In genomic region chr10:117225094-117225493, GRCm38 (mm10) we compare ENCODE assay signal across 8 mouse cellular contexts. TPM values are rescaled to one million over a fixed set of nuclear protein-coding genes. Genes with fewer than 3 reads are reported as not detected.
DNase-seq lines count a peak whose midpoint lies in the region; ATAC-seq lines count a peak whose summit lies in the region.

No protein-coding gene starts in this region.

- ATAC-seq in granulocyte monocyte progenitor cell, adult 5-6 weeks (replicated peaks; ENCODE audit: poor library complexity, severe bottlenecking), result peak; percentile 41
- ATAC-seq in liver, embryonic 13.5 days (ENCODE audit: low read depth), result no peak

- WGBS in heart, embryonic 10.5 days, result 52% methylated on average over 8 of the region's 8 CpGs
- 38% methylated on average over 8 of the region's 8 CpGs for WGBS in liver, embryonic 13.5 days (ENCODE audit: insufficient replicate concordance)

- peak overlapping the region; percentile 100 for H3K27ac ChIP-seq in heart, embryonic 10.5 days
- H3K27ac ChIP-seq in liver, embryonic 13.5 days, result peak overlapping the region; percentile 95

- no peaks in the 10 kb centered on the region for H3K9me3 ChIP-seq in heart, embryonic 10.5 days
- no peaks in the 10 kb centered on the region for H3K9me3 ChIP-seq in liver, embryonic 13.5 days (replicated peaks)

- H3K36me3 ChIP-seq in heart, embryonic 10.5 days, result peaks cover 28% of the 10 kb centered on the region
- H3K36me3 ChIP-seq in liver, embryonic 13.5 days, result peaks cover 29% of the 10 kb centered on the region

- peak overlapping the region; percentile 91 for H3K4me3 ChIP-seq in heart, embryonic 10.5 days
- H3K4me3 ChIP-seq in liver, embryonic 13.5 days (replicated peaks), result peak overlapping the region; percentile 81

- H3K4me2 ChIP-seq in liver, embryonic 13.5 days, result peak overlapping the region; percentile 89

- H3K9ac ChIP-seq in liver, embryonic 13.5 days, result peak overlapping the region; percentile 92

- peaks cover 4% of the 10 kb centered on the region for H3K27me3 ChIP-seq in heart, embryonic 10.5 days (ENCODE audit: insufficient read depth, poor library complexity, severe bottlenecking)
- H3K27me3 ChIP-seq in liver, embryonic 13.5 days, result no peaks in the 10 kb centered on the region

- DNase-seq in heart, embryonic 10.5 days (ENCODE audit: low spot score), result peak; percentile 73
- DNase-seq in heart, adult 8-10 months (ENCODE audit: low spot score), result no peak
- peak; percentile 26 for DNase-seq in MEL-GATA-1-ER (ENCODE audit: extremely low read depth, low read depth)
- no peak for DNase-seq in liver, embryonic 13.5 days
- no peak for DNase-seq in retina, embryonic 14.5 days (ENCODE audit: low spot score)
- no peak for DNase-seq in adrenal gland, postnatal 14 days
- no peak for DNase-seq in layer of hippocampus, postnatal 10 days (ENCODE audit: low spot score in 2 of 2)

- H3K4me1 ChIP-seq in heart, embryonic 10.5 days, result peaks cover 20% of the 10 kb centered on the region
- peaks cover 28% of the 10 kb centered on the region for H3K4me1 ChIP-seq in liver, embryonic 13.5 days (replicated peaks)

RNA-seq across cellular contexts. Expression of gene Yeats4, which starts 0.8 kb away (rescaled TPM):
- polyA plus RNA-seq in heart, embryonic 10.5 days (2016; fragmentation: Nextera tagmentation; extraction: Ambion mirVana), result 63.4 and 76.6 TPM in 2 replicates
- total RNA-seq in heart, adult 8-10 months (2022), result 10 to 100 TPM; 25.6 to 32.7 (median 26.6) TPM
- total RNA-seq in granulocyte monocyte progenitor cell, adult 5-6 weeks (2014; fragmentation: Nextera tagmentation), result 54.8 and 84.5 TPM in 2 replicates
- 94.3 and 101 TPM in 2 replicates for total RNA-seq in granulocyte monocyte progenitor cell, adult 5-6 weeks (2017)
- 49.2 and 56.2 TPM in 2 replicates for polyA plus RNA-seq in liver, embryonic 13.5 days (2015; fragmentation: Nextera tagmentation; extraction: Ambion mirVana)
- total RNA-seq in adrenal gland, postnatal 14 days (2021), result 44.3 and 44.6 TPM in 2 replicates
- total RNA-seq in layer of hippocampus, postnatal 10 days (2021), result 10 to 100 TPM; 50.6 to 57.3 TPM

RNA-seq across cellular contexts. Expression of gene 9530003J23Rik, which starts 13.4 kb away (rescaled TPM):
- not detected in 2 replicates for polyA plus RNA-seq in heart, embryonic 10.5 days (2016; fragmentation: Nextera tagmentation; extraction: Ambion mirVana)
- total RNA-seq in heart, adult 8-10 months (2022), result not detected
- not detected in 2 replicates for total RNA-seq in granulocyte monocyte progenitor cell, adult 5-6 weeks (2014; fragmentation: Nextera tagmentation)
- total RNA-seq in granulocyte monocyte progenitor cell, adult 5-6 weeks (2017), result not detected in 2 replicates
- polyA plus RNA-seq in liver, embryonic 13.5 days (2015; fragmentation: Nextera tagmentation; extraction: Ambion mirVana), result not detected in 2 replicates
- not detected in 2 replicates for total RNA-seq in adrenal gland, postnatal 14 days (2021)
- not detected for total RNA-seq in layer of hippocampus, postnatal 10 days (2021)

RNA-seq across cellular contexts. Expression of gene Lyz2, which starts 57.0 kb away (rescaled TPM):
- 26.2 and 60.7 TPM in 2 replicates for polyA plus RNA-seq in heart, embryonic 10.5 days (2016; fragmentation: Nextera tagmentation; extraction: Ambion mirVana)
- 100 to 1,000 TPM in 2 of 4 experiments, 10 to 100 TPM in 2; 93.6 to 253 (median 102) TPM for total RNA-seq in heart, adult 8-10 months (2022)
- 190 and 288 TPM in 2 replicates for total RNA-seq in granulocyte monocyte progenitor cell, adult 5-6 weeks (2014; fragmentation: Nextera tagmentation)
- 714 and 744 TPM in 2 replicates for total RNA-seq in granulocyte monocyte progenitor cell, adult 5-6 weeks (2017)
- 150 and 159 TPM in 2 replicates for polyA plus RNA-seq in liver, embryonic 13.5 days (2015; fragmentation: Nextera tagmentation; extraction: Ambion mirVana)
- 66.2 and 195 TPM in 2 replicates for total RNA-seq in adrenal gland, postnatal 14 days (2021)
- 1 to 10 TPM; 6.4 to 7.6 TPM for total RNA-seq in layer of hippocampus, postnatal 10 days (2021)

Comparison
In these comparisons a context has a peak if more than half of its experiments do, and no peak if none do; other contexts are left out.
1. DNase-seq: peak in heart, embryonic 10.5 days (single experiment) and MEL-GATA-1-ER (single experiment); none in heart, adult 8-10 months (single experiment), liver, embryonic 13.5 days (single experiment), retina, embryonic 14.5 days (single experiment), adrenal gland, postnatal 14 days (single experiment) and layer of hippocampus, postnatal 10 days (0 of 2).